Mouse (Mus musculus) fat pad, adult 2 months (tissue): Measurements from ENCODE around the gene Olfr1254.

Experiments
- DNase-seq: peaks from one replicate; pipeline ENCODE4 v3.0.0-alpha.2; 2011; ENCODE audit warnings: low read depth, low spot score; ENCODE audit errors: extremely low read depth

Gene Olfr1254

DNA sequence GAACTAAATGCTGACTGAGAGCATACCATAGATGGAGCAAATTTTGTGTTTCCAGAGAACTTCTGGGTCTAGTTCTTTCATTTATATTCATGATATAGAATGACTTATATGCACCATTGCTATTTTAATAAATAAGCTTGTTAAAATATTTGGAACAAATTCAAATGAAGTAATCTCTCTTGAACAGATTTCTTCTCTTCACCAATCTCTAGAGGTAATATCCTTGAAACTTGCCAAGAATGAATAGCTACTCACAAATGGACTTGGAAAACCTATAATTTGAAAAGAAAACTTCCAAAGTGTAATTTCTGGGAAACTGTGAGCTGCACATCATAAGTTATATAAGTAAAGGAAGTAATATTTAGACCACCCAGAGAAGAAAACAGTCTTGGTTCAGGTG lies at the start of gene Olfr1254:
Olfr1254 (minus strand) TSS at position 101 of the 400 bp plus-strand sequence.
- DNase-seq, result no peak

DNA sequence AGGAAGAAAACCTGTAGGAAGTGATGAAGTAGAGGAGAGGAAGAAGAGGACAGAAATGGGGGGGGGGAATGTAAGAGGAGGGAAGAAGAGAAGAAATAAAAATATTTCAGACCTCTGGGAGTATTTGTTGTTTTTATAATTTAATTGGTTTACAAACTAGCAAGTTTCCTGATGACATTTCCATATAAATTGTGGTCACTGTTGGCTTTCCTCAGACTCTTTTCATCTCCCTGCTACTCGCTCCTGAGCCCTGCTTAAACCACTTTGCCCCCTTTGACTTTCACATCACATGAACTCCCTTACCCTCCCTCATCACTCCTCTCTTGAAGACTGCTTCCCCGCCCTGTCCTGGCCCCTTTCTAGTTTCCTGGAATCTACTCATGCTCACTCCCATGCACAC lies 48.0 kb upstream of the Olfr1254 start, which contains the start of gene Olfr1256:
Olfr1256 (minus strand) TSS at position 101 of the 400 bp plus-strand sequence.
- DNase-seq, result no peak

DNA sequence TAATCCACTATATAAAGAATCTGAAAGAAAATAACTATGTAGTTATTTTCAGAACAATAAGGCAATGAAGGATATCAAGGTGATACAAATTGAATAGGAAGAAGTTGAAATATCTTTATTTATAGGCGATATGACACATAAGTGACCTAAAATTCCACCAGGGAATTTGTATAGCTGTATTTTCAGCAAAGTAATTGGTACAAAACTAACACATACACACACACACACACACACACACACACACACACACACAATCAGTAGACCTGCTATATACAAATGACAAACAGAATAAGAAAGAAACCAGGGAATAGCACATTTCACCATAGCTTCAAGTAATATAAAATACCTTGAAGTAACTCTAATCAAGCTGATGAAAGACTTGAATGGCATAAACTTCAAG lies 26.8 kb upstream of the Olfr1254 start:
- no peak for DNase-seq

DNA sequence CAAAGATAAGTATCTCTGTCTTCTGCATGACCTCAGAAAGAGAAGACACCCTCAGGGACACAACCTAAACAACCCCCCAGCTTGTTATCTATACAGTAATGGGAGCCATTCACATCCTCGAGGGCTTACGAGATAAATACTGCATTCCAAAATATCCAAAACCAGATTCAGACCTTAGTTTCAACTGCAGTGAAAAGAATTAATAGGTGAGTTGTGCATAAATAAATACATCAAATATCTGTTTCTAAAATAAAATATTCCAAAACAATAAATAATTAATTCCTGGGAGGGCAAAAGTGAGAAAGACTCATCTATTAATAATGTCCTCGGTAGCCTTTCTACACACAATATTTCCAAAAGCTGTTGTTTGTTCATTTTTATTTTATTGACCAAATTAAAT lies 18.3 kb upstream of the Olfr1254 start, which contains the start of gene Olfr1255:
Olfr1255 (plus strand) TSS at position 301 of the 400 bp plus-strand sequence.
- no peak for DNase-seq

DNA sequence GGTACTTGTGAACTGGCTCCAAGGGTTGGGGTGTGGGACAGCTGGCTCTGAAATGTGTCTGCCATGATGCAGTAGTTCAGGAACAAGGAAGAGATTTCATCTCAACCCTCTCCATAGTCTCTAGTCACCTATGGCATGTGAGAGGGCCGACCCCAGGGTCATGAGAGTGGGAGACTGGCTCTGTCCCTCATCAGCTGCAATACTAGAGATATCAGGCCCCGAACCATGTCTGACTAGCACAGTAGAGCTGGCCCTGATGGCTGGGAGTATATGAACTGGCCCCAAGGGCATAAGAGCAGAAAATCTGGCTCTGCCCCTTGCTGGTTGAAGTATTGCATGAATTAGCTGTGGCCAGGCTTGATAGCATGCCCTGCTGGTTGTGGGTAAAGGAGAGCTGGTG lies 17.3 kb upstream of the Olfr1254 start:
- no peak for DNase-seq

DNA sequence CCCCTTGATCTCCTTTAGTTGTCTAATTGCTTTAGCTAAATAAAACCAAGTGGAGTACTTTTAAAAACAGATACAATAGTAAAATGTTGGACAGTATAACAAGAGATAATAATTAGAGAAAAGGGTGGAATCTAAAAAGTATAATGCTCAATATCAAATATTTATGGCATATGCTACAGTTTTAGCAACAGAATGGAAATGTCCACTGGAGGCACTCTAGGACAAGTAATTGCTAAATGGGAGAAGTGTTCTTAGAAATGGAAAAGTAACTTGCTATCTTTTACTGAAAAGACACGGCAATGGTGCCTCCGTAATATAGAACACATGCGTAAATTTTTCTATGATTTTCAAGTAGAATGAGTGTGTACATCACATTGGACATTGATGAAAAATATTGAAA lies 6.2 kb upstream of the Olfr1254 start:
- DNase-seq, result no peak

DNA sequence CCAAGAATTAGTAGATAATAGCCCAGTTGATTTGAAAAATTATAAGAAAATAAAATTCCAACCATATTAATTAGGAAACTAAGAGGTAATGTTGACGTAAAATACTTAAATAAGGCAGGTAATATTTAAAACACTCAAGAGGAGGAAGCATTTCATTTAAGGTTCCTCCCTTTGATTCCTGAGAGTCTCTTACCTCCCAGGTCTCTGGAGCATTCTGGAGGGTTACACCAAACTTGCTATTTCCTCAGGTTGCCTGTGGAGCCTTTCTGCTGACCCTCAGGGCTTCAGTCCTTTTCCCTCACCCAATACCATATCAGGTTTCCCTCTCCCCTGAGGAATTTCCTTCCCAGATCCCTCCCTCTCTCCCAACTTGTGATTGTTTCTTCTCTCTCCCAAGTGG lies 36.4 kb downstream of the Olfr1254 start, which contains the start of gene Olfr1253:
Olfr1253 (minus strand) TSS at position 101 of the 400 bp plus-strand sequence.
- no peak for DNase-seq
